Mouse (Mus musculus) ES-Bruce4 (cell line): ENCODE measurements at regions not wholly inside any gene's neighbourhood (a gene's known extent, or its start where the extent isn't known, plus 50 kb on each side); places are given as distances from the start of the nearest gene placed in this dataset.

Experiments
- H3K27ac ChIP-seq: 2 replicates; pipeline ENCODE4 v1.5.1; 2012; ENCODE audit warnings: low read length, inconsistent platforms; ENCODE audit not compliant: insufficient read depth
- H3K27me3 ChIP-seq: 2 replicates; pipeline ENCODE4 v1.6.1; 2012; ENCODE audit warnings: mild to moderate bottlenecking, low read length, inconsistent platforms; ENCODE audit not compliant: control insufficient read depth, poor library complexity, insufficient read depth, severe bottlenecking
- H3K36me3 ChIP-seq: 2 replicates; pipeline ENCODE4 v1.6.1; 2012; ENCODE audit warnings: inconsistent platforms, mild to moderate bottlenecking, low read length, moderate library complexity; ENCODE audit not compliant: control insufficient read depth, poor library complexity, insufficient read depth, severe bottlenecking
- H3K4me1 ChIP-seq: one replicate; pipeline ENCODE4 v1.8.1; 2011; ENCODE audit warnings: low read length; ENCODE audit not compliant: control insufficient read depth, insufficient read depth
- H3K4me3 ChIP-seq: 2 replicates; pipeline ENCODE4 v1.5.1; 2011; ENCODE audit warnings: low read depth, mild to moderate bottlenecking, low read length
- H3K9ac ChIP-seq: 2 replicates; pipeline ENCODE4 v1.6.1; 2012; ENCODE audit warnings: low read depth, mild to moderate bottlenecking, inconsistent platforms; ENCODE audit not compliant: poor library complexity, severe bottlenecking
- H3K9me3 ChIP-seq: replicated peaks from 2 replicates; pipeline ENCODE4 v1.6.1; 2012; ENCODE audit warnings: mild to moderate bottlenecking, low read length, inconsistent platforms; ENCODE audit not compliant: control insufficient read depth, poor library complexity, insufficient read depth, severe bottlenecking
- CTCF ChIP-seq: IDR thresholded peaks from one replicate; pipeline ENCODE4 v1.8.1; 2011; ENCODE audit warnings: low read depth, low read length
- EP300 ChIP-seq: IDR thresholded peaks from 2 replicates; pipeline ENCODE4 v1.6.1; 2011; ENCODE audit warnings: low read depth, low read length; ENCODE audit not compliant: insufficient read depth
- POLR2A ChIP-seq: IDR thresholded peaks from one replicate; pipeline ENCODE4 v1.8.1; 2011; ENCODE audit warnings: low read length; ENCODE audit not compliant: insufficient read depth

DNA sequence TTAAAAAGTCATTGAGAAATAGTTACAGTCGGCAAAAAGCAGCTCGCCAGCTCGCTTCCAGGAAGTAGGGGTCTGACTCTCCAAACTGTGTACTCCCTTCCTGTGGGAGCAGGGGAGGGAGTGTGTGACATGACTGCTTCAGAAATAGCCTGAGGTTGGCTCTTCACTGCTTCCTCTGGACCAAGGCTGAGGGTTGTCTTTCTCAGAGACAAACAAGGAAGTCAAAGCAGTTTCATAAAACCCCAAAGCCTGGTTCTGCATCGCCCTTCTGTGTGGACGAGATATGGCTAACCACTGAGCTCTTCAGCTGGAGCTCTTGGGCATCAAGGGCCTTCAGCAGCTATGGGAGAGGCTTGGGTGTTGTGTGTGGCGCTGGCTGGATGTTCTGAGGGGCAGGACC, 61.0 kb upstream of the Haao start:
- Histone ChIP-seq H3K27ac (no peak overlapping the region), H3K4me1 (no peaks in the 10 kb centered on the region)

GRCm38 (mm10) chr17:83907538-83907937, 59.8 kb upstream of the Haao start:
- Histone ChIP-seq H3K9ac (no peak overlapping the region), H3K9me3 (no peaks in the 10 kb centered on the region), H3K36me3 (no peaks in the 10 kb centered on the region), H3K4me1 (no peaks in the 10 kb centered on the region), H3K27ac (no peak overlapping the region), H3K27me3 (no peaks in the 10 kb centered on the region), H3K4me3 (no peak overlapping the region)
- TF ChIP-seq POLR2A (no peak), CTCF (no peak), EP300 (no peak)

More for the DNA sequence above, 61.0 kb upstream of the Haao start:
- H3K9me3 ChIP-seq: no peaks in the 10 kb centered on the region
- H3K9ac ChIP-seq: no peak overlapping the region
- H3K27me3 ChIP-seq: no peaks in the 10 kb centered on the region
- H3K4me3 ChIP-seq: no peak overlapping the region
- no peaks in the 10 kb centered on the region for H3K36me3 ChIP-seq
- TF ChIP-seq EP300 (no peak), POLR2A (no peak), CTCF (no peak)

DNA sequence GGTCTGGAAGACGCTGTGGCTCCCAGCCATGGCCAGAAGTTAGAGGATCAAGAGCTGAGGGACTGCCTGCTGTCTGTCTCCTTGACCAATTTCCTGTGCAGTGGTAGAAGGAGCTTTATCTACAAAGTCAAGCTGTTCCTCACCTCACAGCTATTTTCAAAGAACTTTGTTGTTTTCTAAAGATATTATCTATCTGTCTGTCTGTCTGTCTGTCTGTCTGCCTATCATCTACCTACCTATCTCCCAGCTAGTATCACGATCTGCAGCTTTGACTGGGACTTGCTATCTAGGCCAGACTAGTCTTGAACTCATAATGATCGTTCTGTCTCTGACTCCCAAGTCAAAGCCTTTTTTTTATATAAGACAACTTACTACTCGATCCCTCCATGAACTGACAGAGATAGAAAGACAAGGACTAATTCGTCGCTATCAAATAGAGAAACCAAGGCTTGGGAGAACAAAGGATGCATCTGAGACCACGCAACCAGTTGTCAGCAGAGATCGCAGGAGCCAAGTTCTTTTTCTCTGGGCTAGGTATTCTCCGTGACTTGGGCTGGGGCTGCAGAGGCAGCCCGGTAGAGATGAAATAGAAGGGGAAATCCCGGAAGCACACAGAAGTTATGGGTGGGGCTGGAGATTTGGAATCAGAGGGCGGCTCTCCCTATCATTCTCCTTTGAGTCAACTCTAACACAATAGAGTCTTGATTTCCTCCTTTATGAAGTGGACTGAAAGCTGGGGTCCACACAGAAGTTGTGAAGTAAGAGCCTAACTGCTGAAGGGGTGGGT, 59.2 kb upstream of the Haao start:
- no peak for TF ChIP-seq POLR2A
- no peak for TF ChIP-seq EP300
- TF ChIP-seq CTCF: no peak
- H3K4me1 ChIP-seq: no peaks in the 10 kb centered on the region
- no peaks in the 10 kb centered on the region for H3K36me3 ChIP-seq
- H3K27ac ChIP-seq: no peak overlapping the region
- no peaks in the 10 kb centered on the region for H3K9me3 ChIP-seq
- H3K27me3 ChIP-seq: no peaks in the 10 kb centered on the region
- no peak overlapping the region for H3K4me3 ChIP-seq
- no peak overlapping the region for H3K9ac ChIP-seq

DNA sequence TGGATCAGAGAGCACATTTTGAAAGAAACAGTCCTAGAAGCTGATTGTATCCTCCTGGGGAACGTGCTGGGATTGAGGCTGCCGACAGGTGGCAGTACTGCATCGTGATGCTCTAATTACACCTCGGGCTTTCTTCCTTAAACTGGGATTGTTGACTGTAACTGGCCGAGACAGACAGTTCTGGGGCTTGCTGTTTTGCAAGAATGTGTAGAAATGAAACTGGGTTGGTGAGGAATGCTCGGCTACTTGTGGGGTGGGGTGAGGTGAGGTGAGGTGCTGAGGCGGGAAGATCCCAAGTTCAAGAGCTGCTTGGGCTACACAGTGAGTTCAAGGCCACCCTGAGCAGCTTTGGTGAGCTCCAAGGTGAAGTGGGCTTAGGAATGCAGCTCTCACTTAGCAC, 55.7 kb upstream of the Haao start:
- no peak for TF ChIP-seq POLR2A
- 0 out of 2 replicates have a peak, but pooled peaks have one; percentile 19 for TF ChIP-seq EP300
- TF ChIP-seq CTCF: peak; percentile 89
- no peak overlapping the region for H3K9ac ChIP-seq
- H3K27me3 ChIP-seq: no peaks in the 10 kb centered on the region
- H3K27ac ChIP-seq: no peak overlapping the region
- H3K4me1 ChIP-seq: no peaks in the 10 kb centered on the region
- no peak overlapping the region for H3K4me3 ChIP-seq
- H3K9me3 ChIP-seq: no peaks in the 10 kb centered on the region
- no peaks in the 10 kb centered on the region for H3K36me3 ChIP-seq

DNA sequence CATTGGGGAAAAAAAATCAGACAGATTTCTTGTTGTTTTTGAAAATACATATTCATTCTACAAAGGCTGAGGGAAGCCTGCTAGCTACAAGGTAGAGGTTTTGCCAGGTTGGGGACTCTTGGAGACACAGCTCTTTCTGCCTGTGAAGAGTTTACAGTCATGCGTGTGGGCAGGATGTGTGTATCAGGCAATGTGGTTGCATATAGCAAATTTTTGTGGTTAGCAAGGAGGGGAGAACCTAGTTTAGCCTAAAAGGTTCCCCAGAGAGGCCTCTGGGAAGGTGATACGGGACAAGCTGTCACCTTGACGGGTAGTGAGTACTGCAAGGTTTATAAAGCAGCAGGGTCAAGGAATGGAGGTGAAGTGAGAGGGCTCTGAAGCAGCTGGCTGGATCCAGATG, 54.8 kb upstream of the Haao start:
- Histone ChIP-seq H3K9ac (no peak overlapping the region), H3K27me3 (no peaks in the 10 kb centered on the region), H3K4me3 (no peak overlapping the region), H3K36me3 (no peaks in the 10 kb centered on the region), H3K4me1 (no peaks in the 10 kb centered on the region), H3K27ac (no peak overlapping the region), H3K9me3 (no peaks in the 10 kb centered on the region)
- TF ChIP-seq EP300: no peak
- no peak for TF ChIP-seq CTCF
- no peak for TF ChIP-seq POLR2A

- TF ChIP-seq EP300 (no peak), POLR2A (no peak), CTCF (no peak)
- H3K9ac ChIP-seq: no peak overlapping the region
- no peak overlapping the region for H3K4me3 ChIP-seq
- no peak overlapping the region for H3K27ac ChIP-seq
- H3K4me1 ChIP-seq: no peaks in the 10 kb centered on the region
- no peaks in the 10 kb centered on the region for H3K36me3 ChIP-seq
- H3K27me3 ChIP-seq: no peaks in the 10 kb centered on the region
- no peaks in the 10 kb centered on the region for H3K9me3 ChIP-seq
Observed at GRCm38 (mm10) chr17:83902091-83902490, 54.3 kb upstream of the Haao start.
